Mouse (Mus musculus): Measurements from ENCODE around the gene Gm3591. TPM values are rescaled to one million over a fixed set of nuclear protein-coding genes. Genes with fewer than 3 reads are reported as not detected.

The Gm3591 gene
- polyA plus RNA-seq (2014; fragmentation: Illumina TruSeq; extraction: RNeasy Lipid Tissue Mini Kit (QIAGEN cat#74804); ENCODE audit: low read depth, low replicate concordance): 0.21 TPM

DNA sequence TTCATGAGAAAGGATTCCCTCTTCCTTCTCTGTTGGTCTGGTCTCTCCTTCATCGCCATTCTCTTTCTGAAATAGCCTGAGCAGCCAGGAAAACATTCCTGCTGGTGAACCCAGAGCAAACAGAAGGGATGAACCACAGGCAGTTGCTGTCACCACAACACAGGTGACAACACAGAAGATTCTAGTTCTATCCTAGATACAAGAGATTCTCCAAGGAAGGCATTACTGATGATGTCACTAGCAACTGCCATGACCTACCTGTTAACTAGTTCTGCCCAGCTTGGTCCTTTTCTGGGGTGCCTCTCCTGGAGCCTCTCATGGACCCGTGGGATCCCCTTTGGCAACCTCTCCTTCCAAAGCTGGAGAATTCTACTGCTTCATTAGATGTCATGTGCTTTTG is at the start of gene Gm3591:
Gene Gm3591 (minus strand): TSS at position 101 of the 400 bp plus-strand sequence.

DNA sequence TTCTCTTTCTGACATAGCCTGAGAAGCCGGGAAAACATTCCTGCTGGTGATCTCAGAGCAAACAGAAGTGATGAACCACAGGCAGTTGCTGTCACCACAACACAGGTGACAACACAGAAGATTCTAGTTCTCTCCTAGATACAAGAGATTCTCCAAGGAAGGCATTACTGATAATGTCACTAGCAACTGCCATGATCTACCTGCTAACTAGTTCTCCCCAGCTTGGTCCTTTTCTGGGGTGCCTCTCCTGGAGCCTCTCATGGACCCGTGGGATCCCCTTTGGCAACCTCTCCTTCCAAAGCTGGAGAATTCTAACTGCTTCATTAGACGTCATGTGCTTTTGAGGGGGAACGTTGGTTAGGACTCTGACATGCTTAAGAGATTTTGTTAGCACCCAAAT is 32.2 kb upstream of the Gm3591 start, which contains the start of gene Gm3594:
Gene Gm3594 (minus strand): TSS at position 101 of the 400 bp plus-strand sequence.

DNA sequence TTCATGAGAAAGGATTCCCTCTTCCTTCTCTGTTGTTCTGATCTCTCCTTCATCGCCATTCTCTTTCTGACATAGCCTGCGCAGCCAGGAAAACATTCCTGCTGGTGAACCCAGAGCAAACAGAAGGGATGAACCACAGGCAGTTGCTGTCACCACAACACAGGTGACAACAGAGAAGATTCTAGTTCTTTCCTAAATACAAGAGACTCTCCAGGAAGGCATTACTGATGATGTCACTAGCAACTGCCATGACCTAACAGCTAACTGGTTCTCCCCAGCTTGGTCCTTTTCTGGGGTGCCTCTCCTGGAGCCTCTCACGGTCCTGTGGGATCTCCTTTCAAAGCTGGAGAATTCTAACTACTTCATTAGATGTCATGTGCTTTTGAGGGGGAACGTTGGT is 22.1 kb downstream of the Gm3591 start, which contains the start of gene Gm16440:
Gene Gm16440 (minus strand): TSS at position 101 of the 400 bp plus-strand sequence.

Other genes with a start within 250 kb of the Gm3591 start
- gene Gm21560, start 193.2 kb downstream of the Gm3591 start, polyA plus RNA-seq (2014; fragmentation: Illumina TruSeq; extraction: RNeasy Lipid Tissue Mini Kit (QIAGEN cat#74804); ENCODE audit: low read depth, low replicate concordance): not detected
- gene Gm3411, start 125.2 kb downstream of the Gm3591 start, polyA plus RNA-seq (2014; fragmentation: Illumina TruSeq; extraction: RNeasy Lipid Tissue Mini Kit (QIAGEN cat#74804); ENCODE audit: low read depth, low replicate concordance): 0.79 TPM
- 2.8 TPM for gene Gm21103, start 107.6 kb downstream of the Gm3591 start, polyA plus RNA-seq (2014; fragmentation: Illumina TruSeq; extraction: RNeasy Lipid Tissue Mini Kit (QIAGEN cat#74804); ENCODE audit: low read depth, low replicate concordance)
- gene Gm3618, start 68.8 kb downstream of the Gm3591 start, polyA plus RNA-seq (2014; fragmentation: Illumina TruSeq; extraction: RNeasy Lipid Tissue Mini Kit (QIAGEN cat#74804); ENCODE audit: low read depth, low replicate concordance): not detected
- gene Gm16440, start 22.2 kb downstream of the Gm3591 start, polyA plus RNA-seq (2014; fragmentation: Illumina TruSeq; extraction: RNeasy Lipid Tissue Mini Kit (QIAGEN cat#74804); ENCODE audit: low read depth, low replicate concordance): not detected
- not detected for gene Gm3594, start 32.1 kb upstream of the Gm3591 start, polyA plus RNA-seq (2014; fragmentation: Illumina TruSeq; extraction: RNeasy Lipid Tissue Mini Kit (QIAGEN cat#74804); ENCODE audit: low read depth, low replicate concordance)
- gene Gm8356, start 124.8 kb upstream of the Gm3591 start, polyA plus RNA-seq (2014; fragmentation: Illumina TruSeq; extraction: RNeasy Lipid Tissue Mini Kit (QIAGEN cat#74804); ENCODE audit: low read depth, low replicate concordance): not detected
- not detected for gene Gm3629, start 178.1 kb upstream of the Gm3591 start, polyA plus RNA-seq (2014; fragmentation: Illumina TruSeq; extraction: RNeasy Lipid Tissue Mini Kit (QIAGEN cat#74804); ENCODE audit: low read depth, low replicate concordance)
- gene Gm3460, start 209.9 kb upstream of the Gm3591 start, polyA plus RNA-seq (2014; fragmentation: Illumina TruSeq; extraction: RNeasy Lipid Tissue Mini Kit (QIAGEN cat#74804); ENCODE audit: low read depth, low replicate concordance): not detected